Mouse (Mus musculus): ENCODE results near the gene Mtmr6. TPM values are rescaled to one million over a fixed set of nuclear protein-coding genes. Genes with fewer than 3 reads are reported as not detected.

Mtmr6 gene
- total RNA-seq (2018; cell fraction: chromatin; rRNA removed) = 100 to 1,000 TPM in 5 of 26 experiments, 10 to 100 TPM in 21; 40.4 to 186 (median 70.1) TPM
- total RNA-seq (2018; cell fraction: cytosol; rRNA removed) = 100 to 1,000 TPM in 4 of 26 experiments, 10 to 100 TPM in 22; 76.8 to 115 (median 85.3) TPM
- total RNA-seq (2018; cell fraction: nucleus; rRNA removed) = 100 to 1,000 TPM in 9 of 26 experiments, 10 to 100 TPM in 17; 57.8 to 146 (median 86.6) TPM
- 64.9 to 74.4 TPM (median 67.7 TPM) in 3 replicates for polyA plus RNA-seq (2018)

DNA sequence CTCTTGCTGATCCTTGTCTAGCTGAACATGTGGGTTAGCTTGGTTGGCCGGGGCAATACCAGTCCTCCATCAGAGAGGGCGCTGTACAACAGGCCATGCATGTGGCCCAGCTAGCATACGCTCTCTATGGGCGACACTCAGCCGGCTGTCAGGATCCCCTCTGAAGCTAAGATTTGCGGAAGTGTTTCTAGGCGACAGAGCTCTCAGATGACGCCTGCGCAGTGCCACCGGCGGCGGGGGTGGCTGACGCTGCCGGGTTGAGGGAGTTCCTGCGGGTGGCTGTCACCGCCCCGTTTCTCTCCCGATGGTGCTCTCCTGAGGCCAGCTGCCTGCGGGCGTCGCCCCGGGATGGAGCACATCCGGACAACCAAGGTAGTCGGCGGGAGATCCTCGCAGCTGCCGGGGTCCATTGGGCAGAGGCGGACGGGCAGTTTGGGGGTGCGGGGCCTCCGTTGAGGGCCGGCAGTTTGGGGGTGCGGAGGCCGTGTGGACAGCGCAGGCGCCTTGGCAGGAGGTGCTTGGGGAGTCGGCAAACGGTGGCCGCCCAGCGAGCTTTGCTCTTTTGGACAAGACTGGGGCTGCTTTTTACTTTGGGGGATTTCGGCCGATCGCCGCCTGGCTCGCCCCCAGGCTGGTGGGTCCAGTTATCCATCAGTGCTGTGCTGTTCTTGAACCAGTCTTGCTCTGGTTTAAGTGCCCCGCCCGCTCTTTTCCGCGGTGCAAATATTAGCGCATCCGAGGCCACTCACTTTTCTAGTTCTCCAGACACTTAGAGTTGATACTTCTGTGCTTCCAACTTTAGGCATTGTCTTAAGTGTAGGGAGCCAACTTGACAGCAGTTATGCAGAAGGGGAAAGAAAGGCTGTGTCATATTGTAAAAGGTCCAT lies at the start of gene Mtmr6:
TSS of gene Mtmr6 (plus strand) at position 239 of the 887 bp plus-strand sequence.
- H3K4me3 ChIP-seq (ENCODE audit: inconsistent target) = peak within 1 kb of the TSS; percentile 77
- peaks cover 49% of the 10 kb centered on the region for H3K79me2 ChIP-seq (ENCODE audit: inconsistent target)
- WGBS (ENCODE audit: missing documents) = 0% methylated on average over 51 of the region's 51 CpGs
- peak within 1 kb of the TSS; percentile 58 for H3K27ac ChIP-seq
- H3K36me3 ChIP-seq (ENCODE audit: inconsistent target) = no peaks in the 10 kb centered on the region

DNA sequence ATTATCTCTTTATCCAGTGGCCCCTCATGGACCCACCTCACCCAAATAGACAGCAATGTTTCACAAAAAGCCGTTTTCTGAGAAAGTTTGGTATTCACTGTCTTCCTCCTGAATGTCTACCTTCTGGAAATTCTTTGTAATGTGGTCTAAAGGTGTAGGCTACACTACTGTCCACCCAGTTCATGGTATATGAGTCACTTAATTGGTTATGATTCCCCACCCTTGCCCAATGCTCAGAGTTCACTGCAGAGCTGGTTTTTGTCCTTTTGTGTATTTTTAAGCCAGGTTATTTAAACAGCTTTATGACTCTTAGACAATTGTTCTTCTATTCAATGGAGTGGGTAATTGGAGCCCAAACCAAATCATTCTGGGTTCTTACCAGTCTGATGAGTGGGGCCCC lies 48.9 kb upstream of the Mtmr6 start:
- H3K36me3 ChIP-seq (ENCODE audit: inconsistent target) = peaks cover 17% of the 10 kb centered on the region; the same call in 1 of the 2 replicates
- H3K27ac ChIP-seq = no peak overlapping the region
- no peak overlapping the region for H3K4me3 ChIP-seq (ENCODE audit: inconsistent target)
- no peaks in the 10 kb centered on the region for H3K79me2 ChIP-seq (ENCODE audit: inconsistent target)
- WGBS (ENCODE audit: missing documents) = 94% methylated on average over 1 of the region's 1 CpGs

DNA sequence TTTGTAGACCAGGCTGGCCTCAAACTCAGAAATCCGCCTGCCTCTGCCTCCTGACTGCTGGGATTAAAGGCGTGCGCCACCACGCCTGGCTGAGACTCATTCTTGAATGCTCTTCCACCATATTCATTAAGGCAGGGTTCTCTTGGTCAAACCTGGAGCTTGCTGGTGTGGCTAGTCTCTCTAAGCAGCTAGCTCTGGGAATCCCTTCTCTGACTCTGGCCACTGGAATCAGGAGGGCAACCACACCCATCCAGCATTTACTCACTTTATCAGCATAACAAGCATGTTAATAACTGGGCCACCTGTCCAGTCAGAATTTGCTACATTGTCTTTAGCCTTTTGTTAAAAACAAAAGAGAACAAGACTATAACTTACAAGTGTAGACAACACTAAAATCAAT lies 47.4 kb upstream of the Mtmr6 start:
- WGBS (ENCODE audit: missing documents) = 100% methylated on average over 3 of the region's 4 CpGs
- no peak overlapping the region for H3K4me3 ChIP-seq (ENCODE audit: inconsistent target)
- H3K79me2 ChIP-seq (ENCODE audit: inconsistent target) = no peaks in the 10 kb centered on the region
- peaks cover 22% of the 10 kb centered on the region; the same call in 1 of the 2 replicates for H3K36me3 ChIP-seq (ENCODE audit: inconsistent target)
- H3K27ac ChIP-seq = no peak overlapping the region

DNA sequence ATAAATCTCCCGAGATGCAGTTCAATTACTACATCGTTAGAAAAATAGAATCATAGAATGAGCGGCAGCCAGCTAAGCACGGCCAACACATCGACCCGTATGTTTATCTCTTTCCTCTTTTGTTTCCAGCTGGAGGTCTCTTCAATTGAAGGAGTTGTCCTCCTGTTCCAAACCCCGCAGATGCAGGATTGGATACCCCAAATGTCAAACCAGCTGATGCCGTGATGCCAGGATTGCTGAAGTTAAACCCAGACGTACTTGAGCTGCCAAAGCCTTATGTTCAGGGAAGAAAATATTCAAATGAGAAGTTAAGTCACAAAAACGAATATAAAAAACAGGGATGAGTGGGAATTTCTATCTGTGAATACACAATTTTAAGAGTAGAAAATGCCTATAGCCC lies 45.1 kb upstream of the Mtmr6 start:
- Histone ChIP-seq H3K4me3 (ENCODE audit: inconsistent target) (no peak overlapping the region), H3K79me2 (ENCODE audit: inconsistent target) (no peaks in the 10 kb centered on the region), H3K36me3 (ENCODE audit: inconsistent target) (peaks cover 22% of the 10 kb centered on the region; the same call in 1 of the 2 replicates), H3K27ac (no peak overlapping the region)
- WGBS (ENCODE audit: missing documents) = 92% methylated on average over 10 of the region's 10 CpGs

DNA sequence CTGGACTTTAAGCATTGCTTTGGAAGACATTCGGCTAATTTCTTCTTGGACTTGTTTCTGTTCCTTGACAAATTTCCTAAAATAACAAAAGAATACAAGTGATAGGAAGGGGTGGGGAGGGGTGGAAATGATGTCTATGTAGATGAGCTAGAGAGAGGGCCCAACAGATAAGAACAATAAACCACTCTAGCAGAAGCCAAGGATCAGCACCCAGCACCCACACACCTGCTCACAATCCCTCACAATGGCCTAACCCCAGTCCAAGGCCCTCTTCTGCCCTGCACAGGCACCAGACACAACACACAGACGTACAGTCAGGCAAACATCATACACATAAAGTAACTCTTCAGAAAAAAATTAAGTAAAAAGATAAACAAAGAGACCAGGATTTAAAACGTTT lies 26.5 kb upstream of the Mtmr6 start:
- Histone ChIP-seq H3K36me3 (ENCODE audit: inconsistent target) (peaks cover 31% of the 10 kb centered on the region), H3K4me3 (ENCODE audit: inconsistent target) (no peak overlapping the region), H3K79me2 (ENCODE audit: inconsistent target) (no peaks in the 10 kb centered on the region), H3K27ac (no peak overlapping the region)
- 98% methylated on average over 3 of the region's 3 CpGs for WGBS (ENCODE audit: missing documents)

DNA sequence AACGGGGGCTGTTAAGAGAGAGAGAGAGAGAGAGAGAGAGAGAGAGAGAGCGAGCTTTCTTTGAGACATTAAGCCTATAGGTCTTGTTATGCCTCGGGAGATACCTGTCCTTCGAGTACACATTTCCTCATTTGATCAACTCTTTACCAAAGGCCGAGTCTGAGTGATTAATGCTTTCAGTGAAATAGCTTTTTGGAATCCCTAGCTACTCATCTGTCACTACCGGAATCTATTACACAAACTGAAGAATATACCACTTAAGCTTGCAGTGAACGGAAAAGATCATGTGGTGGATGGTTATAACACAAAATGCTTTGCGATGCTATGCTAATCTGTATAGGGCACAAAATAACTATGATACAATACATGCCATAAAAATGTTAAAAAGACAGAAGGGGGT lies 14.7 kb upstream of the Mtmr6 start:
- WGBS (ENCODE audit: missing documents) = 3% methylated on average over 8 of the region's 8 CpGs
- Histone ChIP-seq H3K79me2 (ENCODE audit: inconsistent target) (peaks cover 58% of the 10 kb centered on the region), H3K36me3 (ENCODE audit: inconsistent target) (no peaks in the 10 kb centered on the region), H3K4me3 (ENCODE audit: inconsistent target) (peak overlapping the region; percentile 78), H3K27ac (no peak overlapping the region)

DNA sequence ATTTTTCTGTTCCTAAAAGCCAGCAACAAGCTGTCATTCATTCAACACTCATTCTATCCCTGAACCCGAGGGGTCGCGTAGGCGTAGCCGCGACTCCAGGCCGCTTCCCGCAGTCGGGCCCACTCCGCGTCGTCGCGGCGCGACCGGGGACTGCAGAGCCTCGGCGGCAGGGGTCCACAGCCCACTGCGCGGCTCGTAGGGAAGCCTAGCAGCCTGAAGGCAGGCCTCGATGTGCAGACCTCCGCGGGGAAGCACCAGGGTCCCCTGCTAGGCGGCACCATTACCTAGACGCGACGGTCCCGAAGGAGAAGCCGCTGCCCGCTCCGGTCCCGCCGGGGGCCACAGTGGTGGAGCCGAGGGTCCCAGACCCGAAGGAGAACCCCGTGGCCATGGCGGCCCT lies 14.1 kb upstream of the Mtmr6 start:
- H3K36me3 ChIP-seq (ENCODE audit: inconsistent target) = no peaks in the 10 kb centered on the region
- under 1% methylated on average over 37 of the region's 39 CpGs for WGBS (ENCODE audit: missing documents)
- H3K4me3 ChIP-seq (ENCODE audit: inconsistent target) = peak overlapping the region; percentile 78
- no peak overlapping the region for H3K27ac ChIP-seq
- peaks cover 53% of the 10 kb centered on the region for H3K79me2 ChIP-seq (ENCODE audit: inconsistent target)

DNA sequence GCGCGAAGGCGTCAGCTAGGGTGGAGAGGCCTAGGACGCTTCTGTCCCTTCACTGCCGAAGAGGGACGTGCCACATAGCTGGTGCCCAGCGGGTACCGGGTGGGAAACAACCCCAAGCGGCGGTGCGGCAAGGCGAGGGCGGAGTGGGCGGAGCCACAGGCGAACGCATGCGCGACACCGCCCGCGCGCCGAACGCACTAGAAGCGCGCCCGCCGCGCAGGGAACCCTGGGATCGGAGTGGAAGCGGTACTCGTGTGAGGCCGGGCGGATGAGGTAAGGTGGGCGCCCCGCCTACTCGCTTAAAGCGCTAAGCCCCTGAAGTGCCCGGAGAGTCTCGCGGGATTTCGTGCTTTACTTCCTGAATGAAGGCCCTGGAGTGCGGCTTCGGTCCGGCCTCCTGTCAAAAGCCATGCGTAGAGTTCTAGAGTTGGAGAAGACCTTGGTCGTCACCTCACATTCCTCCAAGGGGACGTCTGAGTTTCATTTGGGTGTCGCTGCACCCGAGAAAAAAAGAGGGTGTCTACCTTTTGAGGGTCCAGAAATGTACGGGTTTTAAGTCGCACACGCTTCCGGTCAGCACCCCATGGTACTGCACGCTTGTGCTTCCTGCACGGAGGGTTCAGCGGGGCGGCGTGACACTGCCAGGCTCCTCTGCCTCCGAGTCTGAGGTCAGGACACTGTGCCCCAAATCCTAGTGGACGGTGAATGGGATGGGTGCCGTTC lies 13.6 kb upstream of the Mtmr6 start, which contains the start of the genes Nupl1 and Gm49336:
TSS of gene Nupl1 (minus strand) at position 151 of the 723 bp plus-strand sequence.
TSS of gene Gm49336 (minus strand) at position 227 of the 723 bp plus-strand sequence.
- H3K4me3 ChIP-seq (ENCODE audit: inconsistent target) = peak within 1 kb of the TSS; percentile 78
- H3K79me2 ChIP-seq (ENCODE audit: inconsistent target) = peaks cover 47% of the 10 kb centered on the region
- peak within 1 kb of the TSS; percentile 91 for H3K27ac ChIP-seq
- WGBS (ENCODE audit: missing documents) = under 1% methylated on average over 55 of the region's 62 CpGs
- no peaks in the 10 kb centered on the region for H3K36me3 ChIP-seq (ENCODE audit: inconsistent target)

DNA sequence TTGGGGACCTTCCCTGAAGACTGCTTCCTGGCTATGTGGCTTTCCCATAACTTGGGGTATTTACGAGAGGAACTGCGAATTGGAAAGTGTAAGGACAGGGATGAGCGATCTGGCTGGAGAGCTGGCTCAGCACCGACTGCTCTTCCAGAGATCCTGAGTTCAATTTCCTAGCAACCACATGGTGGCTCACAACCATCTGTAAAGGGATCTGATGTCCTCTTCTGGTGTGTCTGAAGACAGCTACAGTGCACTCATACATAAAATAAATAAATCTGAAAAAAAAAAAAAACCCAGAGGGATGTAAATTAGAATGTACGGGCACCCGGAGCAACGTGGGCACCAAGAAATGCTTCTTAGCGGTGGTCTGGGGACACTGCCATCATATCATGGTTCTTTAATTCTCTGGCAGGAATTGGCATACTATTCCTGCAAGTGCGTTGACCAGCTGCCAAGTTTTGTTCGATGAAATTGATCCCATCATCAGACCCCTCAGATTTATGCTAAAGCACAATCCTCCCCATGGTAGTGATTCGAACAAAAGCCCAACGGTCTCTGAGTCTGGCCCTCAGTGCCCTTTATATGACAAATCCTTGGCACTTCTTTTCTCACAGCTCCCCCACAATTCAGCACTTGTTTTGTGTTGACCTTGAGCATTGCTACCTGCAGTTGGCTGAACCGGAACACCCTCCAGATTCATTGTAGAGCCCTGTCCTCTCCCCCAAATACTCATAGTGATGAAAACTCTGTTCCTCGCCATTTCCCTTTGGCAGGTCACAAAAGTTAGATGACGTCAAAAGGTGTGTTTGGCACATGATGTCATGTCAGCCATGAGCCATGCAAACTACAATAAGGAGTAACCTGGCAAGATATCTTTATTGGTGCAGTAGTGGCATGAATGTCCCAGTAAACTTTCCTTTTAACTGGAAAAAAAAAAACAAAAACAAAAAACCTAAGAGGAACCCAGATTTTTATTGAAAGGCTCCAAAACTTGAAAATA lies 12.7 kb upstream of the Mtmr6 start:
- Histone ChIP-seq H3K4me3 (ENCODE audit: inconsistent target) (peak overlapping the region; percentile 78), H3K27ac (peak overlapping the region; percentile 91), H3K36me3 (ENCODE audit: inconsistent target) (no peaks in the 10 kb centered on the region), H3K79me2 (ENCODE audit: inconsistent target) (peaks cover 38% of the 10 kb centered on the region)
- WGBS (ENCODE audit: missing documents) = 26% methylated on average over 15 of the region's 15 CpGs

DNA sequence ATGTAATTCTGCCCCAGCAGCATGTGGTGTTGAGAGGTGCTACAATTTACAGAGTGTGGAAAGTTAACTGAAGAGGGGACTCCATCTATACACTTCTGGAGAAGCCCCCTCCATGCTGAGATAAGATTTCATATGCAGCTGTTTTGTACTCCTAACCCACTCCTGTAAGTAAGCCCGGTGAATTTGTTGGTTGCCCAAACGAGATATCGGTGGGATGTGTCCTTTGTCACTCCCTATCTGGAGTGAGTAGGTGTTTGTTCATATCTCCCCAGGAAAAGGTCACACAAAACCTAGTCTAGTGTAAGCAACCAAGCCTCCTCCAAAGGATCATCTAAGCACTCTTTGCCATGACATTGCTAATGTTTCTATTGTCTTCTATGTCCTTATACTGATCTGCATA lies 11.6 kb upstream of the Mtmr6 start:
- 97% methylated on average over 3 of the region's 3 CpGs for WGBS (ENCODE audit: missing documents)
- Histone ChIP-seq H3K27ac (no peak overlapping the region), H3K4me3 (ENCODE audit: inconsistent target) (no peak overlapping the region), H3K79me2 (ENCODE audit: inconsistent target) (peaks cover 27% of the 10 kb centered on the region), H3K36me3 (ENCODE audit: inconsistent target) (no peaks in the 10 kb centered on the region)

DNA sequence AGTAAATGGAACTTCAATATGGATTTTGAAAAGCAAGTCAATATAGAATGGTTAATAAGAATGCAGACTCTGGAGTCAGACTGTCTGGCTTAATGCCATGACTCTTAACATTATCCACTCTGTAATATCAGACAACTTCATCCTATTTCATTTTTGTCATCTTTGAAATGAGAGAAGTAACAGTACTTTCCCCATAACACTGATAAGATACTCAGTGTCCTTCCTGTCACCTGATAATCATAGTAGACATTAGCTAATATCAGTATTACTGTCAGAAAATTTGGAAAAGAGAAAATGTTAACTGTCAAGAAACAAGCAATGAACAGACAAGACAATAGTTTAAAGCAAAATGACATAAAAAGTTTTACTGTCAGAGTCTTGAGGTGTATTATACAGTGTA lies 10.3 kb upstream of the Mtmr6 start:
- Histone ChIP-seq H3K79me2 (ENCODE audit: inconsistent target) (peaks cover 14% of the 10 kb centered on the region), H3K36me3 (ENCODE audit: inconsistent target) (no peaks in the 10 kb centered on the region), H3K4me3 (ENCODE audit: inconsistent target) (no peak overlapping the region), H3K27ac (no peak overlapping the region)

DNA sequence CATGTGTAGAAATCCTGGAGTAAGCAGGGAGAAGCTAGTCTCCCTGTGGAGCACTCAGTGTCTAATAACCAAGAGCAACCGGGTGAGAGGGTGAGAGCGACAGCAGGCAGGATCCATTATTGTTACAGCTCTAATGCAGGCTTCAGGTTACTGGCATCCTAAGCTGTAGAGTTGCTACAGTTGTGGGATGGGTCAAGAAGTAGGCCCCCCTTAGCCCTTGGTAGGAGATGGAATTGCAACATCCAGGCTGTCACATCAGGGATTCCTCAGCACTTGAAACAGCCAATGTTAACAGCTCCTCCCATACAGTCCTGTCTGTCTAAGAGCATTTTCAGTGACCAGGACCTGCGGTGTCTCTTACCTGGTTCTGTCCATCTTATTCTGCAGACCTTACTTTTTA lies 8.7 kb upstream of the Mtmr6 start:
- 84% methylated on average over 3 of the region's 3 CpGs for WGBS (ENCODE audit: missing documents)
- Histone ChIP-seq H3K79me2 (ENCODE audit: inconsistent target) (no peaks in the 10 kb centered on the region), H3K4me3 (ENCODE audit: inconsistent target) (no peak overlapping the region), H3K36me3 (ENCODE audit: inconsistent target) (no peaks in the 10 kb centered on the region), H3K27ac (no peak overlapping the region)

DNA sequence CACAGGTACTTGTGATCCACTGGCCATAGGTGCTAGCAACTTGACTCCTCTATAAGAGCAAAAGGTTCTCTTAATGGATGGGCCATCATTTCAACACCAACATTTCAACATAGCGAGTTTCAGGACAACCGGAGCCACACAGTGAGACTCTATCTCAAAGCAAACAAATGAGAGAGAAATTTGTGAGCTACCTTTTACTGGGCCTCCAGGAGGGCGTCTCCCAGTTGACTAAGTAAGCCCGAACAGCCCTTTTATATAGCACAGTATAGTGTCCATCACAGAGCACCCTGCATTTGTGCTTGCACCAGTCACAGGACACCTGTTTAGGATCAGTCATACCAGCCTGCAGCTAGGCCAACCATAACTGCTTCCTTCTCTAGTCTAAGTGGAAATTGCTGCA lies 7.9 kb upstream of the Mtmr6 start:
- H3K4me3 ChIP-seq (ENCODE audit: inconsistent target) = no peak overlapping the region
- no peaks in the 10 kb centered on the region for H3K79me2 ChIP-seq (ENCODE audit: inconsistent target)
- no peak overlapping the region for H3K27ac ChIP-seq
- WGBS (ENCODE audit: missing documents) = 92% methylated on average over 4 of the region's 4 CpGs
- H3K36me3 ChIP-seq (ENCODE audit: inconsistent target) = no peaks in the 10 kb centered on the region

DNA sequence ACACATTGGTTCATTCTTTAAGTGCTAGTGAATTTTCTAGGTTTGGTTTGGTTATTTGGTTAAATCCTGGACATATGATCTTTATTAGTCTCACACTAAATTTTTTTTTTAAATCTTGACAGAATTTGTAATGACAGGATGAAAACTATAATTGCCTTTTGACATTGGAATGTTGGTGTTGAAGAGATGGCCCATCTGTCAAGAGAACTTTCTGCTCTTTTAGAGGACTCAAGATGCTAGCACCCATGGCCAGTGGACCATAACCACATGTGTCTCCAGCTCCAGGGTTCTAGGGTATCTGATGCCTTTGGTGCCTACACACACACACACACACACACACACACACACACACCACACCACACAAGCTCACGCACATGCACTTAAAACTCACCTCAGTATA lies 7.2 kb upstream of the Mtmr6 start:
- Histone ChIP-seq H3K27ac (no peak overlapping the region), H3K36me3 (ENCODE audit: inconsistent target) (no peaks in the 10 kb centered on the region), H3K79me2 (ENCODE audit: inconsistent target) (no peaks in the 10 kb centered on the region), H3K4me3 (ENCODE audit: inconsistent target) (no peak overlapping the region)
- WGBS (ENCODE audit: missing documents) = 78% methylated on average over 1 of the region's 1 CpGs

All from macrophage (primary cell).